Mouse (Mus musculus) midbrain, embryonic 16.5 days (tissue): ENCODE measurements at regions not wholly inside any gene's neighbourhood (a gene's known extent, or its start where the extent isn't known, plus 50 kb on each side); places are given as distances from the start of the nearest gene placed in this dataset.

Experiments
- ATAC-seq: fragments of 200-750 bp; cut with Nextera tagmentation; 2 replicates; pipeline ENCODE4 v1.8.0; 2017; ENCODE audit warnings: moderate TSS enrichment
- H3K27ac ChIP-seq: fragments of 300-500 bp; sonication (generic); 2 replicates; pipeline ENCODE4 v1.5.1; 2014; ENCODE audit warnings: mild to moderate bottlenecking, low read length, mixed read lengths
- H3K27me3 ChIP-seq: fragments of 300-500 bp; sonication (generic); 2 replicates; pipeline ENCODE4 v1.6.1; 2014; ENCODE audit warnings: low read depth, low read length, mixed read lengths; ENCODE audit not compliant: control insufficient read depth, insufficient read depth
- H3K36me3 ChIP-seq: fragments of 300-500 bp; sonication (generic); 2 replicates; pipeline ENCODE4 v1.6.1; 2014; ENCODE audit warnings: mild to moderate bottlenecking, low read length, moderate library complexity, mixed read lengths; ENCODE audit not compliant: control insufficient read depth, insufficient read depth
- H3K4me1 ChIP-seq: fragments of 300-500 bp; sonication (generic); 2 replicates; pipeline ENCODE4 v1.6.1; 2014; ENCODE audit warnings: mild to moderate bottlenecking, low read length, mixed read lengths; ENCODE audit not compliant: control insufficient read depth, insufficient read depth
- H3K4me2 ChIP-seq: fragments of 300-500 bp; sonication (generic); 2 replicates; pipeline ENCODE4 v1.6.1; 2014; ENCODE audit warnings: mild to moderate bottlenecking, low read length, mixed read lengths
- H3K4me3 ChIP-seq: fragments of 300-500 bp; sonication (generic); 2 replicates; pipeline ENCODE4 v1.5.1; 2014; ENCODE audit warnings: low read depth, mild to moderate bottlenecking, low read length, moderate library complexity, mixed read lengths
- H3K9ac ChIP-seq: fragments of 300-500 bp; sonication (generic); 2 replicates; pipeline ENCODE4 v1.6.1; 2014; ENCODE audit warnings: low read depth, low read length, mixed read lengths
- H3K9me3 ChIP-seq: fragments of 300-500 bp; sonication (generic); replicated peaks from 2 replicates; pipeline ENCODE4 v1.6.1; 2014; ENCODE audit warnings: mild to moderate bottlenecking, low read length, mixed read lengths; ENCODE audit not compliant: control insufficient read depth, poor library complexity, severe bottlenecking
- WGBS: fragments of 180-500 bp; shearing (Covaris S2); extraction: QIAGEN DNeasy Blood & Tissue Kit; methylation state at CpG from one replicate; pipeline ENCODE4 v1.1.7; 2014; 5-methylcytosine and 5-hydroxymethylcytosine counted together

GRCm38 (mm10) chr2:133467170-133468168, 84.5 kb upstream of the Bmp2 start:
- Histone ChIP-seq H3K4me1 (no peaks in the 10 kb centered on the region), H3K4me3 (no peak overlapping the region), H3K4me2 (no peak overlapping the region), H3K9me3 (0 out of 2 replicates have a peak, but pooled peaks cover 4% of the 10 kb centered on the region), H3K27me3 (no peaks in the 10 kb centered on the region), H3K36me3 (no peaks in the 10 kb centered on the region), H3K9ac (no peak overlapping the region), H3K27ac (no peak overlapping the region)
- 92% methylated on average over 9 of the region's 9 CpGs for WGBS
- ATAC-seq: no peak

GRCm38 (mm10) chr2:133472966-133473744, 78.8 kb upstream of the Bmp2 start:
- H3K27ac ChIP-seq: no peak overlapping the region
- H3K4me1 ChIP-seq: no peaks in the 10 kb centered on the region
- H3K36me3 ChIP-seq: no peaks in the 10 kb centered on the region
- WGBS: 70% methylated on average over 5 of the region's 5 CpGs
- no peak overlapping the region for H3K4me2 ChIP-seq
- no peak overlapping the region for H3K9ac ChIP-seq
- H3K27me3 ChIP-seq: no peaks in the 10 kb centered on the region
- no peak for ATAC-seq
- no peaks in the 10 kb centered on the region for H3K9me3 ChIP-seq
- H3K4me3 ChIP-seq: no peak overlapping the region

GRCm38 (mm10) chr2:133474174-133474573, 77.8 kb upstream of the Bmp2 start:
- H3K27me3 ChIP-seq: no peaks in the 10 kb centered on the region
- H3K27ac ChIP-seq: no peak overlapping the region
- H3K4me1 ChIP-seq: no peaks in the 10 kb centered on the region
- no peak overlapping the region for H3K4me2 ChIP-seq
- H3K36me3 ChIP-seq: no peaks in the 10 kb centered on the region
- no peaks in the 10 kb centered on the region for H3K9me3 ChIP-seq
- 80% methylated on average over 1 of the region's 1 CpGs for WGBS
- no peak overlapping the region for H3K9ac ChIP-seq
- H3K4me3 ChIP-seq: no peak overlapping the region
- ATAC-seq: no peak

GRCm38 (mm10) chr2:133480870-133481269, 71.1 kb upstream of the Bmp2 start:
- H3K4me3 ChIP-seq: no peak overlapping the region
- no peak overlapping the region for H3K9ac ChIP-seq
- no peaks in the 10 kb centered on the region for H3K4me1 ChIP-seq
- no peaks in the 10 kb centered on the region for H3K36me3 ChIP-seq
- no peak overlapping the region for H3K27ac ChIP-seq
- WGBS: 74% methylated on average over 3 of the region's 3 CpGs
- no peak for ATAC-seq
- no peaks in the 10 kb centered on the region for H3K27me3 ChIP-seq
- H3K9me3 ChIP-seq: no peaks in the 10 kb centered on the region
- no peak overlapping the region for H3K4me2 ChIP-seq

GRCm38 (mm10) chr2:133481305-133481704, 70.7 kb upstream of the Bmp2 start:
- Histone ChIP-seq H3K9ac (no peak overlapping the region), H3K27ac (no peak overlapping the region), H3K27me3 (no peaks in the 10 kb centered on the region), H3K4me1 (no peaks in the 10 kb centered on the region), H3K4me3 (no peak overlapping the region), H3K9me3 (no peaks in the 10 kb centered on the region), H3K4me2 (no peak overlapping the region), H3K36me3 (no peaks in the 10 kb centered on the region)
- WGBS: 84% methylated on average over 6 of the region's 6 CpGs
- ATAC-seq: no peak

- no peak overlapping the region for H3K27ac ChIP-seq
- no peak for ATAC-seq
- H3K9me3 ChIP-seq: no peaks in the 10 kb centered on the region
- no peak overlapping the region for H3K4me3 ChIP-seq
- no peaks in the 10 kb centered on the region for H3K36me3 ChIP-seq
- WGBS: 89% methylated on average over 3 of the region's 3 CpGs
- no peak overlapping the region for H3K4me2 ChIP-seq
- no peak overlapping the region for H3K9ac ChIP-seq
- H3K4me1 ChIP-seq: no peaks in the 10 kb centered on the region
- H3K27me3 ChIP-seq: no peaks in the 10 kb centered on the region
These were observed 70.2 kb upstream of the Bmp2 start for GRCm38 (mm10) chr2:133481785-133482184.

- ATAC-seq: no peak
- H3K27me3 ChIP-seq: no peaks in the 10 kb centered on the region
- H3K27ac ChIP-seq: no peak overlapping the region
- 83% methylated on average over 3 of the region's 3 CpGs for WGBS
- H3K9ac ChIP-seq: no peak overlapping the region
- no peaks in the 10 kb centered on the region for H3K4me1 ChIP-seq
- no peaks in the 10 kb centered on the region for H3K9me3 ChIP-seq
- H3K36me3 ChIP-seq: no peaks in the 10 kb centered on the region
- no peak overlapping the region for H3K4me2 ChIP-seq
- no peak overlapping the region for H3K4me3 ChIP-seq
These were observed 56.5 kb upstream of the Bmp2 start for GRCm38 (mm10) chr2:133495443-133495842.

- no peaks in the 10 kb centered on the region for H3K36me3 ChIP-seq
- H3K4me3 ChIP-seq: no peak overlapping the region
- H3K9ac ChIP-seq: no peak overlapping the region
- H3K27me3 ChIP-seq: no peaks in the 10 kb centered on the region
- H3K4me1 ChIP-seq: no peaks in the 10 kb centered on the region
- no peak overlapping the region for H3K27ac ChIP-seq
- no peak for ATAC-seq
- no peak overlapping the region for H3K4me2 ChIP-seq
- no peaks in the 10 kb centered on the region for H3K9me3 ChIP-seq
These were observed 55.6 kb upstream of the Bmp2 start for GRCm38 (mm10) chr2:133496389-133496788.

GRCm38 (mm10) chr2:133497071-133497470, 54.9 kb upstream of the Bmp2 start:
- no peak for ATAC-seq
- no peak overlapping the region for H3K9ac ChIP-seq
- H3K9me3 ChIP-seq: no peaks in the 10 kb centered on the region
- no peak overlapping the region for H3K27ac ChIP-seq
- no peaks in the 10 kb centered on the region for H3K27me3 ChIP-seq
- no peaks in the 10 kb centered on the region for H3K36me3 ChIP-seq
- no peaks in the 10 kb centered on the region for H3K4me1 ChIP-seq
- no peak overlapping the region for H3K4me3 ChIP-seq
- H3K4me2 ChIP-seq: no peak overlapping the region
- 87% methylated on average over 4 of the region's 4 CpGs for WGBS
